Mouse (Mus musculus) liver, embryonic 16.5 days (tissue): ENCODE results near the gene Gm49321. TPM values are rescaled to one million over a fixed set of nuclear protein-coding genes. Genes with fewer than 3 reads are reported as not detected.
A peak's percentile ranks its signal among the peaks of the same experiment; 100 is the strongest.

Experiments
- ATAC-seq: fragments of 200-750 bp; cut with Nextera tagmentation; 2 replicates; pipeline ENCODE4 v1.8.0; 2017; ENCODE audit warnings: low read depth, mild to moderate bottlenecking, moderate number of reproducible peaks, moderate library complexity
- H3K27ac ChIP-seq: fragments of 300-500 bp; sonication (generic); 2 replicates; pipeline ENCODE4 v1.5.1; 2014; ENCODE audit warnings: mild to moderate bottlenecking, low read length
- H3K27me3 ChIP-seq: fragments of 300-500 bp; sonication (generic); 2 replicates; pipeline ENCODE4 v1.6.1; 2014; ENCODE audit warnings: low read depth, low read length, mixed read lengths; ENCODE audit not compliant: control insufficient read depth, insufficient read depth
- H3K36me3 ChIP-seq: fragments of 300-500 bp; sonication (generic); 2 replicates; pipeline ENCODE4 v1.6.1; 2014; ENCODE audit warnings: mild to moderate bottlenecking; ENCODE audit not compliant: control insufficient read depth, insufficient read depth
- H3K4me1 ChIP-seq: fragments of 300-500 bp; sonication (generic); 2 replicates; pipeline ENCODE4 v1.6.1; 2014; ENCODE audit warnings: low read depth, low read length, mixed read lengths; ENCODE audit not compliant: control insufficient read depth
- H3K4me2 ChIP-seq: fragments of 300-500 bp; sonication (generic); 2 replicates; pipeline ENCODE4 v1.6.1; 2014; ENCODE audit warnings: low read depth, low read length, mixed read lengths
- H3K4me3 ChIP-seq: fragments of 300-500 bp; sonication (generic); 2 replicates; pipeline ENCODE4 v1.5.1; 2014; ENCODE audit warnings: low read depth, mild to moderate bottlenecking, low read length
- H3K9ac ChIP-seq: fragments of 300-500 bp; sonication (generic); 2 replicates; pipeline ENCODE4 v1.6.1; 2014; ENCODE audit warnings: low read depth, low read length
- H3K9me3 ChIP-seq: fragments of 300-500 bp; sonication (generic); replicated peaks from 2 replicates; pipeline ENCODE4 v1.6.1; 2016; ENCODE audit warnings: low read length; ENCODE audit not compliant: control insufficient read depth
- WGBS: fragments of 180-500 bp; shearing (Covaris S2); extraction: QIAGEN DNeasy Blood & Tissue Kit; methylation state at CpG from one replicate; pipeline ENCODE4 v1.1.7; 2014; ENCODE audit not compliant: insufficient replicate concordance; 5-methylcytosine and 5-hydroxymethylcytosine counted together
- polyA plus RNA-seq: library from polyadenylated mRNA; unstranded; fragments of >200 nt; fragmentation: Nextera tagmentation; extraction: Ambion mirVana; gene quantifications from 2 replicates; pipeline ENCODE4 v1.2.1, GENCODE M21; 2015

Gm49321 gene
- polyA plus RNA-seq, 1 experiment from 2014 or later = 3.9 TPM

- Histone ChIP-seq H3K4me3 (no peak overlapping the region), H3K9me3 (no peaks in the 10 kb centered on the region), H3K9ac (no peak overlapping the region), H3K27me3 (no peaks in the 10 kb centered on the region), H3K4me2 (no peak overlapping the region), H3K27ac (no peak overlapping the region), H3K4me1 (no peaks in the 10 kb centered on the region), H3K36me3 (0 out of 2 replicates have a peak, but pooled peaks cover 3% of the 10 kb centered on the region)
- ATAC-seq = no peak
- 76% methylated on average over 4 of the region's 4 CpGs for WGBS
Observed at GRCm38 (mm10) chr12:73988393-73989008, 51.0 kb downstream of the Gm49321 start.

- Histone ChIP-seq H3K4me2 (no peak overlapping the region), H3K4me1 (no peaks in the 10 kb centered on the region), H3K9me3 (no peaks in the 10 kb centered on the region), H3K36me3 (0 out of 2 replicates have a peak, but pooled peaks cover 3% of the 10 kb centered on the region), H3K27ac (no peak overlapping the region), H3K4me3 (no peak overlapping the region), H3K9ac (no peak overlapping the region), H3K27me3 (no peaks in the 10 kb centered on the region)
- no peak for ATAC-seq
Observed at GRCm38 (mm10) chr12:73989594-73989993, 52.1 kb downstream of the Gm49321 start.

GRCm38 (mm10) chr12:73996906-73997296 is 59.4 kb downstream of the Gm49321 start:
- 46% methylated on average over 12 of the region's 12 CpGs for WGBS
- H3K4me1 ChIP-seq = no peaks in the 10 kb centered on the region; the same call in 1 of the 2 replicates
- H3K9ac ChIP-seq = no peak overlapping the region
- ATAC-seq = no peak
- H3K4me3 ChIP-seq = no peak overlapping the region
- peaks cover 30% of the 10 kb centered on the region for H3K27me3 ChIP-seq
- no peak overlapping the region for H3K4me2 ChIP-seq
- H3K9me3 ChIP-seq = no peaks in the 10 kb centered on the region
- H3K36me3 ChIP-seq = no peaks in the 10 kb centered on the region
- H3K27ac ChIP-seq = no peak overlapping the region

- Histone ChIP-seq H3K36me3 (no peaks in the 10 kb centered on the region), H3K4me2 (peak within 1 kb of the TSS; percentile 44), H3K9me3 (no peaks in the 10 kb centered on the region), H3K27ac (no peak within 1 kb of the TSS), H3K4me3 (peak within 1 kb of the TSS; percentile 31), H3K4me1 (no peaks in the 10 kb centered on the region; the same call in 1 of the 2 replicates), H3K27me3 (peaks cover 30% of the 10 kb centered on the region), H3K9ac (no peak within 1 kb of the TSS)
- no peak for ATAC-seq
- 3% methylated on average over 32 of the region's 67 CpGs for WGBS
Observed at GRCm38 (mm10) chr12:73997297-73998127, 60.1 kb downstream of the Gm49321 start, which contains the start of gene Syt16. Syt16 (plus strand) TSS chr12:73997661.

GRCm38 (mm10) chr12:73998128-73998456 is 60.6 kb downstream of the Gm49321 start:
- H3K4me2 ChIP-seq = no peak overlapping the region
- no peak for ATAC-seq
- H3K9ac ChIP-seq = no peak overlapping the region
- H3K4me1 ChIP-seq = no peaks in the 10 kb centered on the region; the same call in 1 of the 2 replicates
- H3K27me3 ChIP-seq = peaks cover 30% of the 10 kb centered on the region
- H3K36me3 ChIP-seq = no peaks in the 10 kb centered on the region
- H3K4me3 ChIP-seq = peak overlapping the region; percentile 31; the same call in 1 of the 2 replicates
- WGBS = 31% methylated on average over 5 of the region's 5 CpGs
- no peaks in the 10 kb centered on the region for H3K9me3 ChIP-seq
- H3K27ac ChIP-seq = no peak overlapping the region

- ATAC-seq = no peak
- 63% methylated on average over 9 of the region's 9 CpGs for WGBS
- H3K4me3 ChIP-seq = no peak overlapping the region
- no peaks in the 10 kb centered on the region for H3K36me3 ChIP-seq
- no peak overlapping the region for H3K27ac ChIP-seq
- H3K9me3 ChIP-seq = no peaks in the 10 kb centered on the region
- H3K4me2 ChIP-seq = no peak overlapping the region
- H3K9ac ChIP-seq = no peak overlapping the region
- no peaks in the 10 kb centered on the region; the same call in 1 of the 2 replicates for H3K4me1 ChIP-seq
- peaks cover 20% of the 10 kb centered on the region for H3K27me3 ChIP-seq
Observed at GRCm38 (mm10) chr12:74002449-74002848, 65.0 kb downstream of the Gm49321 start.

- H3K4me2 ChIP-seq = no peak overlapping the region
- ATAC-seq = no peak
- 18% methylated on average over 8 of the region's 8 CpGs for WGBS
Observed at GRCm38 (mm10) chr12:74009448-74009911, 72.0 kb downstream of the Gm49321 start.

GRCm38 (mm10) chr12:74013739-74014138 is 76.3 kb downstream of the Gm49321 start:
- Histone ChIP-seq H3K4me3 (no peak overlapping the region), H3K27me3 (no peaks in the 10 kb centered on the region), H3K9ac (no peak overlapping the region), H3K4me1 (no peaks in the 10 kb centered on the region), H3K36me3 (no peaks in the 10 kb centered on the region), H3K4me2 (no peak overlapping the region), H3K27ac (no peak overlapping the region), H3K9me3 (no peaks in the 10 kb centered on the region)
- WGBS = 2% methylated on average over 6 of the region's 6 CpGs
- no peak for ATAC-seq

More at GRCm38 (mm10) chr12:74009448-74009911, 72.0 kb downstream of the Gm49321 start:
- no peak overlapping the region for H3K9ac ChIP-seq
- no peaks in the 10 kb centered on the region for H3K27me3 ChIP-seq
- no peak overlapping the region for H3K27ac ChIP-seq
- no peaks in the 10 kb centered on the region for H3K9me3 ChIP-seq
- no peak overlapping the region for H3K4me3 ChIP-seq
- H3K4me1 ChIP-seq = no peaks in the 10 kb centered on the region
- no peaks in the 10 kb centered on the region for H3K36me3 ChIP-seq

- Histone ChIP-seq H3K4me3 (no peak overlapping the region), H3K9me3 (no peaks in the 10 kb centered on the region), H3K9ac (no peak overlapping the region), H3K27ac (no peak overlapping the region), H3K4me2 (no peak overlapping the region), H3K4me1 (no peaks in the 10 kb centered on the region), H3K36me3 (no peaks in the 10 kb centered on the region), H3K27me3 (no peaks in the 10 kb centered on the region)
- ATAC-seq = no peak
- 39% methylated on average over 7 of the region's 7 CpGs for WGBS
Observed at GRCm38 (mm10) chr12:74014739-74015270, 77.4 kb downstream of the Gm49321 start.
